Mouse (Mus musculus) heart, adult 2 months (tissue): Measurements from ENCODE around the gene Ttc12. TPM values are rescaled to one million over a fixed set of nuclear protein-coding genes. Genes with fewer than 3 reads are reported as not detected.

Experiments used
- DNase-seq, 2 experiments: peaks; one replicate each; pipeline ENCODE4 v3.0.0; 2021
- H3K27ac ChIP-seq: fragments of 200-600 bp; 2 replicates; pipeline ENCODE4 v1.8.1; 2022
- H3K27me3 ChIP-seq: fragments of 200-500 bp; 2 replicates; pipeline ENCODE4 v1.6.1; 2012; ENCODE audit warnings: mild to moderate bottlenecking, low read length, inconsistent platforms, mixed read lengths; ENCODE audit not compliant: control insufficient read depth, insufficient read depth
- H3K36me3 ChIP-seq: fragments of 200-500 bp; 2 replicates; pipeline ENCODE4 v1.6.1; 2012; ENCODE audit warnings: low read length, inconsistent platforms; ENCODE audit not compliant: control insufficient read depth, insufficient read depth
- H3K4me1 ChIP-seq: fragments of 200-500 bp; 2 replicates; pipeline ENCODE4 v1.6.1; 2011; ENCODE audit warnings: low read length; ENCODE audit not compliant: control insufficient read depth, insufficient read depth
- H3K4me3 ChIP-seq: fragments of 200-600 bp; 2 replicates; pipeline ENCODE4 v1.8.1; 2022
- H3K79me2 ChIP-seq: fragments of 200-500 bp; replicated peaks from 2 replicates; pipeline ENCODE4 v1.6.1; 2012; ENCODE audit warnings: mild to moderate bottlenecking, inconsistent platforms, low read length, moderate library complexity, mixed read lengths; ENCODE audit not compliant: control insufficient read depth, insufficient read depth
- H3K9ac ChIP-seq: fragments of 200-500 bp; 2 replicates; pipeline ENCODE4 v1.6.1; 2012; ENCODE audit warnings: low read depth, mild to moderate bottlenecking, control low read depth, inconsistent platforms, low read length, mixed read lengths
- CTCF ChIP-seq: fragments of 200-600 bp; IDR thresholded peaks from 2 replicates; pipeline ENCODE4 v1.8.1; 2022; ENCODE audit warnings: antibody characterized with exemption, mild to moderate bottlenecking, moderate library complexity
- EP300 ChIP-seq: fragments of 200-500 bp; IDR thresholded peaks from 2 replicates; pipeline ENCODE4 v1.6.1; 2011; ENCODE audit warnings: low read depth, low read length, control low read depth; ENCODE audit not compliant: insufficient read depth
- POLR2A ChIP-seq: fragments of 200-500 bp; IDR thresholded peaks from 2 replicates; pipeline ENCODE4 v1.6.1; 2011; ENCODE audit warnings: mild to moderate bottlenecking, low read depth, low read length, control low read depth; ENCODE audit not compliant: insufficient read depth
- WGBS: fragments of 180-500 bp; shearing (Covaris S2); methylation state at CpG from one replicate; pipeline ENCODE4 v1.1.7; 2018; 5-methylcytosine and 5-hydroxymethylcytosine counted together
- intact Hi-C: fragments of 180-260 bp; cut with DNase I; formaldehyde crosslinking; loops from one replicate; pipeline ENCODE4 v1.15.1; 2025
- polyA plus RNA-seq: library from polyadenylated mRNA; depleted of rRNA; stranded (reverse); fragments of >200 nt; gene quantifications from 2 replicates; pipeline ENCODE4 v1.2.3, GENCODE M21; 2012; rRNA removed
- total RNA-seq, 2 experiments: library from RNA; stranded (reverse); gene quantifications; 2 replicates each; pipeline ENCODE4 v1.2.3; 2021

Ttc12 gene
- total and polyA plus RNA-seq, 3 experiments, result 8.9 to 10.6 (median 9.5) TPM

DNA sequence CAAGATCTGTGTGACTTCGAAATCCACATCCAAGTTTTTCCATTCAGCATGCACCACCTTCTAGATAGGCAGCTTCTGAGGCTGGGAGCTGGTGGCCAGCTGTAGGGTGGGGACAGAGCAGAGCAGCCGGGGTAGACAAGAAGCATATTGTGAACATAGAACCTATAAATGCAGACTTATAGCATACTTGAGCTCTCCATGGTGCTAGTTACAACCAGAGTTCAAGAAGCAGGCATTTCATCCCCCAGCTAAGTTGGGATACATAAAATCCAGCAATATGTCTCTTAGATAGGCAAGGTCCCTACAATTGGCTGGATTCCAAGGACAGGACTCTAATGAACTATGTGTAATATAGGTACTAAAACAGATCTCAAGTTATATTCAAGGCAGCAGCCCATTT lies 82.3 kb downstream of the Ttc12 start:
- no peaks in the 10 kb centered on the region for H3K4me1 ChIP-seq
- no peak for DNase-seq
- no peaks in the 10 kb centered on the region for H3K36me3 ChIP-seq
- no peak for TF ChIP-seq POLR2A
- no peak for TF ChIP-seq EP300
- TF ChIP-seq CTCF, result no peak
- H3K4me3 ChIP-seq, result no peak overlapping the region
- H3K27ac ChIP-seq, result no peak overlapping the region
- H3K9ac ChIP-seq, result no peak overlapping the region
- no peaks in the 10 kb centered on the region for H3K27me3 ChIP-seq
- WGBS, result 57% methylated on average over 2 of the region's 2 CpGs
- intact Hi-C loops, result no loop called here
- H3K79me2 ChIP-seq, result no peaks in the 10 kb centered on the region

GRCm38 (mm10) chr9:49396006-49396405 lies 90.0 kb downstream of the Ttc12 start:
- H3K27ac ChIP-seq, result no peak overlapping the region
- H3K4me1 ChIP-seq, result no peaks in the 10 kb centered on the region
- no peak overlapping the region for H3K4me3 ChIP-seq
- no peak for DNase-seq
- no peak overlapping the region for H3K9ac ChIP-seq
- H3K27me3 ChIP-seq, result no peaks in the 10 kb centered on the region
- intact Hi-C loops, result no loop called here
- H3K36me3 ChIP-seq, result no peaks in the 10 kb centered on the region
- no peaks in the 10 kb centered on the region for H3K79me2 ChIP-seq
- TF ChIP-seq CTCF (no peak), EP300 (no peak), POLR2A (no peak)

DNA sequence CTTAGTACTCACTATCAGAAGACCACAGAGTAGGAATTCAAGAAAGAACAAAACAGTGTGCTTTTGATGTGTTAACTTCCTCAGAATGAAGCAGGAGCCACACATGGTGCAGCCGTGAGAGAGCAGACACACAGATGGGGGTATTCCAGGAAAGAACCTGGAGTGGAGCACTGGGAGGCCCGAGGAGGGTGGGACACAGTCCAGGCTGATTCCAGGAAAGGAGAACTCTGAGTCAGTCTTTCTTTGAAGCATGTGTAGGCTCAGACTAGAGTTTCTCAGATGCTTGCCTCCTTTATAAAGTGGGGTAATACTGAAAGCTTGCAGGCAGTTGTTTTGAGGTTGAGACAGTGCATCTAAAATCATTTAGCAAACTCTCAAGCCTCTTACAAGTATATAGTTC lies 93.8 kb downstream of the Ttc12 start:
- H3K79me2 ChIP-seq, result no peaks in the 10 kb centered on the region
- no peaks in the 10 kb centered on the region for H3K36me3 ChIP-seq
- H3K4me3 ChIP-seq, result no peak overlapping the region
- DNase-seq, result no peak
- WGBS, result 30% methylated on average over 2 of the region's 2 CpGs
- H3K4me1 ChIP-seq, result no peaks in the 10 kb centered on the region
- no peak for TF ChIP-seq EP300
- no peak for TF ChIP-seq POLR2A
- TF ChIP-seq CTCF, result no peak
- H3K27me3 ChIP-seq, result no peaks in the 10 kb centered on the region
- H3K9ac ChIP-seq, result no peak overlapping the region
- H3K27ac ChIP-seq, result no peak overlapping the region
- intact Hi-C loops, result no loop called here

Other genes with a start within 250 kb of the Ttc12 start
- not detected for gene Gm4894, start 235.7 kb downstream of the Ttc12 start, total RNA-seq
- gene Gm4894, start 235.7 kb downstream of the Ttc12 start, polyA plus RNA-seq, result not detected in 2 replicates
- 1 to 10 TPM in 1 of 2 experiments, under 1 TPM in 1; 0.78 to 1.0 TPM for gene Drd2, start 145.6 kb downstream of the Ttc12 start, total RNA-seq
- gene Drd2, start 145.6 kb downstream of the Ttc12 start, polyA plus RNA-seq, result 5.1 and 8.8 TPM in 2 replicates
- gene Ankk1, start 59.2 kb downstream of the Ttc12 start, total RNA-seq, result not detected
- not detected in 2 replicates for gene Ankk1, start 59.2 kb downstream of the Ttc12 start, polyA plus RNA-seq